Mouse (Mus musculus) myocyte (in vitro differentiated cells): ENCODE data around the gene Npy.

Experiments
- CEBPB ChIP-seq: IDR thresholded peaks from 2 replicates; pipeline ENCODE4 v1.6.1; 2011; ENCODE audit warnings: mild to moderate bottlenecking, moderate library complexity; ENCODE audit not compliant: poor library complexity, insufficient read depth, severe bottlenecking
- MAX ChIP-seq: IDR thresholded peaks from one replicate; pipeline ENCODE4 v1.6.1; 2011; ENCODE audit warnings: low read depth, mild to moderate bottlenecking, control low read depth
- MYOD1 ChIP-seq, 3 experiments: IDR thresholded peaks; one replicate each; pipeline ENCODE4 v1.6.1; 2011; ENCODE audit warnings: control low read depth in 2 of 3, low read depth in 2 of 3, mild to moderate bottlenecking in 2 of 3, moderate library complexity in 1 of 3; ENCODE audit not compliant: insufficient read length in 2 of 3, control insufficient read depth in 1 of 3
- MYOG ChIP-seq, 3 experiments: IDR thresholded peaks; one replicate each; pipeline ENCODE4 v1.6.1; 2011; ENCODE audit warnings: control low read depth in 2 of 3, low read depth in 2 of 3, mild to moderate bottlenecking in 2 of 3; ENCODE audit not compliant: insufficient read length in 2 of 3, control insufficient read depth in 1 of 3, insufficient read depth in 1 of 3
- POLR2A ChIP-seq: IDR thresholded peaks from one replicate; pipeline ENCODE4 v1.6.1; 2011; ENCODE audit warnings: low read depth, mild to moderate bottlenecking, control low read depth, moderate library complexity; ENCODE audit not compliant: insufficient read length
- SRF ChIP-seq: IDR thresholded peaks from one replicate; pipeline ENCODE4 v1.6.1; 2011; ENCODE audit warnings: low read depth; ENCODE audit not compliant: control insufficient read depth, insufficient read length
- TCF3 ChIP-seq: IDR thresholded peaks from one replicate; pipeline ENCODE4 v1.6.1; 2011; ENCODE audit warnings: low read depth, control low read depth; ENCODE audit not compliant: insufficient read length
- USF1 ChIP-seq: IDR thresholded peaks from one replicate; pipeline ENCODE4 v1.6.1; 2011; ENCODE audit warnings: low read depth, mild to moderate bottlenecking, control low read depth, moderate library complexity

DNA sequence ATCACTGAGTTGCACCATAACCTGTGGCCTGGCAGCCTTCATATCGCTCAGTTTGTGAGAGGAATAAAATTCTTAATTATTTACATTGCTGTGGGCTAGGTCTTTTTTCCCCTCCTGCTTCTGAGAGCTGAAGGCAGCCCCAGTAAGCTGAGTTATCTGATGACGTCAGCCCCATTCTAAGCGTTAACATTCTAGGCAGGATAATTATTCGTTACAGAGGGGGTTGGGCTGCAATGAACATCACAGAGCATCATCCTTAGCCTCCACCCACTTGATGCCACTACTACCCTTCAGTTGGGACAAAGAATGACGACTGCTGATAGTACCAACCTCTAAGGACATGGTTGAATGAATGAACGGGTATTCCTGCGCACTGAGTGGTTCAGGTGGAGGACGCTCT, 47.5 kb upstream of the Npy start:
- TF ChIP-seq POLR2A: no peak
- TF ChIP-seq MYOG (IDR thresholded peaks at IDR 0.05; ENCODE audit: control insufficient read depth in 1 of 3, insufficient read depth in 1 of 3, insufficient read length in 2 of 3, low read depth in 2 of 3): no peak
- no peak for TF ChIP-seq TCF3
- TF ChIP-seq SRF: no peak
- no peak for TF ChIP-seq MAX
- TF ChIP-seq USF1: no peak
- no peak for TF ChIP-seq CEBPB
- TF ChIP-seq MYOD1 (IDR thresholded peaks at IDR 0.05; ENCODE audit: control insufficient read depth in 1 of 3, insufficient read length in 2 of 3, low read depth in 2 of 3): no peak
